Mouse (Mus musculus) MEL-GATA-1-ER (cell line): ENCODE measurements at regions not wholly inside any gene's neighbourhood (a gene's known extent, or its start where the extent isn't known, plus 50 kb on each side); places are given as distances from the start of the nearest gene placed in this dataset.

Source experiments
- DNase-seq: peaks from one replicate; pipeline ENCODE4 v3.0.0-alpha.2; 2012; ENCODE audit warnings: low read depth; ENCODE audit errors: extremely low read depth

- DNase-seq, result peak; percentile 24
Observed at GRCm38 (mm10) chr7:55710872-55711558, 57.0 kb upstream of the Siglech start.
